Mouse (Mus musculus): ENCODE results near the gene Col23a1.

GRCm38 (mm10) chr11:51414520-51414919 is 124.8 kb downstream of the Col23a1 start:
- TF ChIP-seq CTCF (IDR thresholded peaks at IDR 0.05; ENCODE audit: low read depth, low read length) = no peak
- no peak for TF ChIP-seq TAL1 (conservative IDR thresholded peaks at IDR 0.05; ENCODE audit: low read depth, low read length)
- no peak for TF ChIP-seq GATA1 (IDR thresholded peaks at IDR 0.05; ENCODE audit: borderline replicate concordance, low read length)
